In the genomic region with DNA sequence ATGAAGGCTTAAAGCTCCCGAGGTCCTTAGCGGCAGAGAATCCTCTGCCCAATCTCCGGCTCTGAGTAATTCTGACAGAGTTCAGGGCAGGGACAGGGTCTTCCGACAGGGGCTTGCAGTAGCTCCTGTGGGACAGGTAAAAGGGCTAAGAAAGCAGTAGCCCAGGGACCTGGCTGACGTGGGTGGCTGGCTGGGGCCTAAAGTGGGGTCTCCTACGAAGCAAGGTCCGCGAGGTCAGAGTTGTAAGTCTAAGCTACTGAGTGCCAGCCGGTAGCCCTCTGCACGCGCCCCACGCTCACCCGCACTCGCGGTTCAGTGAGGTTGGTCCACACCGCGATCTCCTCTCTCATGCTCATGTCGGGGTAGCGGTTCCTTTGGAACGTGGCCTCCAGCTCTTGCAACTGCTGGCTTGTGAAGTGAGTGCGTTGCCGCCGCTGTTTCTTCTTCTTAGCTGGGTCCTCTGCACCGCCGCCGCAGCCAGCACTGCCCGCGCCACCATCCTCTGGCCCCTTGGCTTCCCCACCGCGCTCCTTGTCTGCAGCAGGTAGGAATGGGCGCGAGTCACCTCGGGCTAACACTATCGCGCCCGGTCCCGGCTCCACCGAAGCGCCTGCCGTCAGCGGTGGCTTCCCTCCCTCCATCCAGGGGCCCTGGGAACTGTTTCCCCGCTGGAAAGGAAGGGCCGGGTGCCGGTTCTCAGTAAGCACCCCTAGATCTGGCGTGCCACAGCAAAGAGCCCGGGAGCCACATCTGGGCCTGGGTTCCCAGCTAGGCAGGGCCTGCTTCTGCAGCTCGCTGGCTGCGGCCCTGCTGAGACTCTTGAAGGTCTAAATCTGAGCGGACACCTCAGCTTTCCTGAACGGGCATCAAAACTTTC, we compare ENCODE assay signal across 10 mouse cellular contexts. TPM values are rescaled to one million over a fixed set of nuclear protein-coding genes. Genes with fewer than 3 reads are reported as not detected.
A peak's percentile ranks its signal among the peaks of the same experiment; 100 is the strongest.
DNase-seq lines count a peak whose midpoint lies in the region; ATAC-seq and TF ChIP-seq lines count a peak whose summit lies in the region.
"Had no signal": no experiment of that assay in that cellular context is flagged by ENCODE, and none has a peak within 500 bp of the region (broad histone marks: within the 10 kb centered on the region; RNA-seq: fewer than 3 reads in every experiment).

No protein-coding gene starts in this region.

- peaks cover 50% of the 10 kb centered on the region for H3K4me1 ChIP-seq in hindbrain, embryonic 10.5 days (replicated peaks)
- H3K4me1 ChIP-seq in hindbrain, embryonic 12.5 days = peaks cover 23% of the 10 kb centered on the region
- peaks cover 42% of the 10 kb centered on the region for H3K4me1 ChIP-seq in heart, embryonic 15.5 days (replicated peaks)
- H3K4me1 ChIP-seq in liver, embryonic 13.5 days (replicated peaks) = peaks cover 6% of the 10 kb centered on the region

- TF ChIP-seq POLR2A in brain, embryonic 14.5 days (IDR thresholded peaks at IDR 0.05; ENCODE audit: borderline replicate concordance, extremely low read depth, insufficient read depth, insufficient read length, poor library complexity, severe bottlenecking) = no peak

- H3K27ac ChIP-seq in hindbrain, embryonic 10.5 days = no peak overlapping the region
- H3K27ac ChIP-seq in hindbrain, embryonic 12.5 days = no peak overlapping the region
- no peak overlapping the region for H3K27ac ChIP-seq in heart, embryonic 15.5 days
- no peak overlapping the region for H3K27ac ChIP-seq in liver, embryonic 13.5 days
- no peak overlapping the region for H3K27ac ChIP-seq in layer of hippocampus, adult 2 months

- no peaks in the 10 kb centered on the region for H3K9me3 ChIP-seq in hindbrain, embryonic 10.5 days
- no peaks in the 10 kb centered on the region for H3K9me3 ChIP-seq in hindbrain, embryonic 12.5 days (replicated peaks)
- no peaks in the 10 kb centered on the region for H3K9me3 ChIP-seq in heart, embryonic 15.5 days (replicated peaks)
- H3K9me3 ChIP-seq in liver, embryonic 13.5 days (replicated peaks) = no peaks in the 10 kb centered on the region

- peak; percentile 65 for DNase-seq in hindbrain, embryonic 10.5 days (ENCODE audit: low spot score)
- DNase-seq in brain, embryonic 14.5 days (ENCODE audit: low read depth) = peak; percentile 44
- no peak for DNase-seq in liver, embryonic 13.5 days
- DNase-seq in layer of hippocampus, adult 2 months (ENCODE audit: low spot score in 2 of 2) = no peak
- no peak for DNase-seq in frontal cortex, postnatal 36 days (ENCODE audit: low spot score in 2 of 2)
- no peak for DNase-seq in testis, postnatal 14 days (ENCODE audit: low spot score)
- DNase-seq: cerebellum, adult 8-10 months had no signal

- no peak for ATAC-seq in hindbrain, embryonic 12.5 days (ENCODE audit: low FRiP score)
- no peak for ATAC-seq in heart, embryonic 15.5 days (replicated peaks; ENCODE audit: insufficient number of reproducible peaks, insufficient read depth, low FRiP score, low read depth)
- no peak for ATAC-seq in liver, embryonic 13.5 days (ENCODE audit: low read depth)

- WGBS in hindbrain, embryonic 10.5 days = under 1% methylated on average over 50 of the region's 50 CpGs
- WGBS in hindbrain, embryonic 12.5 days = under 1% methylated on average over 50 of the region's 50 CpGs
- 3% methylated on average over 50 of the region's 50 CpGs for WGBS in heart, embryonic 15.5 days
- 2% methylated on average over 50 of the region's 50 CpGs for WGBS in liver, embryonic 13.5 days (ENCODE audit: insufficient replicate concordance)

- H3K9ac ChIP-seq in hindbrain, embryonic 12.5 days = no peak overlapping the region
- H3K9ac ChIP-seq in heart, embryonic 15.5 days = no peak overlapping the region
- H3K9ac ChIP-seq in liver, embryonic 13.5 days = no peak overlapping the region

- no peak overlapping the region for H3K4me2 ChIP-seq in hindbrain, embryonic 12.5 days (replicated peaks)
- peak overlapping the region; percentile 21 for H3K4me2 ChIP-seq in heart, embryonic 15.5 days
- H3K4me2 ChIP-seq in liver, embryonic 13.5 days = peak overlapping the region; percentile 6; the same call in 1 of the 2 replicates

- peaks cover 98% of the 10 kb centered on the region for H3K27me3 ChIP-seq in hindbrain, embryonic 10.5 days (ENCODE audit: insufficient read depth, poor library complexity, severe bottlenecking)
- peaks cover 91% of the 10 kb centered on the region for H3K27me3 ChIP-seq in hindbrain, embryonic 12.5 days
- H3K27me3 ChIP-seq in heart, embryonic 15.5 days = peaks cover 93% of the 10 kb centered on the region
- H3K27me3 ChIP-seq in liver, embryonic 13.5 days = peaks cover 98% of the 10 kb centered on the region

- no peaks in the 10 kb centered on the region for H3K36me3 ChIP-seq in hindbrain, embryonic 10.5 days
- H3K36me3 ChIP-seq in hindbrain, embryonic 12.5 days = no peaks in the 10 kb centered on the region
- no peaks in the 10 kb centered on the region for H3K36me3 ChIP-seq in heart, embryonic 15.5 days
- no peaks in the 10 kb centered on the region for H3K36me3 ChIP-seq in liver, embryonic 13.5 days

- no peak for TF ChIP-seq CTCF in brain, embryonic 14.5 days (IDR thresholded peaks at IDR 0.05; ENCODE audit: borderline replicate concordance, extremely low read depth, insufficient read depth, insufficient read length)
- no peak for TF ChIP-seq CTCF in layer of hippocampus, adult 2 months (conservative IDR thresholded peaks at IDR 0.05)

- peak overlapping the region; percentile 31; the same call in 1 of the 2 replicates for H3K4me3 ChIP-seq in hindbrain, embryonic 10.5 days
- H3K4me3 ChIP-seq in hindbrain, embryonic 12.5 days = no peak overlapping the region
- peak overlapping the region; percentile 3 for H3K4me3 ChIP-seq in heart, embryonic 15.5 days
- 0 out of 2 replicates have a peak overlapping the region, but pooled peaks have one; percentile 15 for H3K4me3 ChIP-seq in liver, embryonic 13.5 days (replicated peaks)
- no peak overlapping the region for H3K4me3 ChIP-seq in layer of hippocampus, adult 2 months
- H3K4me3 ChIP-seq: myocyte had no signal

RNA-seq across cellular contexts. Expression of a gene that starts 7.6 kb away (rescaled TPM):
- 0.47 and 0.80 TPM in 2 replicates for polyA plus RNA-seq in hindbrain, embryonic 10.5 days (2016; fragmentation: Nextera tagmentation; extraction: Ambion mirVana)
- 0.61 and 0.81 TPM in 2 replicates for polyA plus RNA-seq in hindbrain, embryonic 12.5 days (2016; fragmentation: Nextera tagmentation; extraction: Ambion mirVana)
- polyA plus RNA-seq in brain, embryonic 14.5 days (2012; rRNA removed) = 1.3 and 1.4 TPM in 2 replicates
- polyA plus RNA-seq in heart, embryonic 15.5 days (2015; fragmentation: Nextera tagmentation; extraction: Ambion mirVana) = 0.05 and 0.46 TPM in 2 replicates
- 0.32 and 0.54 TPM in 2 replicates for polyA plus RNA-seq in liver, embryonic 13.5 days (2015; fragmentation: Nextera tagmentation; extraction: Ambion mirVana)
- total RNA-seq in layer of hippocampus, adult 2 months (2021) = not detected
- polyA plus RNA-seq: myocyte had no signal

RNA-seq across cellular contexts. Expression of a gene that starts 44.0 kb away (rescaled TPM):
- not detected in 2 replicates for polyA plus RNA-seq in hindbrain, embryonic 10.5 days (2016; fragmentation: Nextera tagmentation; extraction: Ambion mirVana)
- not detected in 2 replicates for polyA plus RNA-seq in hindbrain, embryonic 12.5 days (2016; fragmentation: Nextera tagmentation; extraction: Ambion mirVana)
- 0.05 and 0.06 TPM in 2 replicates for polyA plus RNA-seq in brain, embryonic 14.5 days (2012; rRNA removed)
- not detected in 2 replicates for polyA plus RNA-seq in heart, embryonic 15.5 days (2015; fragmentation: Nextera tagmentation; extraction: Ambion mirVana)
- not detected in 2 replicates for polyA plus RNA-seq in liver, embryonic 13.5 days (2015; fragmentation: Nextera tagmentation; extraction: Ambion mirVana)
- under 1 TPM in 1 of 2 experiments, not detected in 1; 0.27 TPM for total RNA-seq in layer of hippocampus, adult 2 months (2021)

Comparison
In these comparisons a context has a peak if more than half of its experiments do, and no peak if none do; other contexts are left out.
1. H3K4me3 ChIP-seq: peak in hindbrain, embryonic 10.5 days (single experiment), heart, embryonic 15.5 days (single experiment) and liver, embryonic 13.5 days (single experiment); none in hindbrain, embryonic 12.5 days (single experiment) and layer of hippocampus, adult 2 months (single experiment).
2. DNase-seq: peak in hindbrain, embryonic 10.5 days (single experiment) and brain, embryonic 14.5 days (single experiment); none in liver, embryonic 13.5 days (single experiment), layer of hippocampus, adult 2 months (0 of 2), frontal cortex, postnatal 36 days (0 of 2) and testis, postnatal 14 days (single experiment).